Mouse (Mus musculus) erythroblast, embryonic 14.5 days (primary cell): ENCODE results near the gene Faf1. TPM values are rescaled to one million over a fixed set of nuclear protein-coding genes. Genes with fewer than 3 reads are reported as not detected.

ENCODE experiments used
- H3K27me3 ChIP-seq: 2 replicates; pipeline ENCODE4 v1.6.1; 2012; ENCODE audit warnings: inconsistent platforms; ENCODE audit not compliant: control insufficient read depth
- H3K36me3 ChIP-seq: 2 replicates; pipeline ENCODE4 v1.6.1; 2012; ENCODE audit warnings: mild to moderate bottlenecking, inconsistent platforms; ENCODE audit not compliant: control insufficient read depth
- H3K4me1 ChIP-seq: 2 replicates; pipeline ENCODE4 v1.6.1; 2012; ENCODE audit warnings: inconsistent platforms; ENCODE audit not compliant: control insufficient read depth
- H3K4me3 ChIP-seq: replicated peaks from 2 replicates; pipeline ENCODE3; 2012; ENCODE audit warnings: moderate library complexity, mild to moderate bottlenecking, inconsistent platforms
- H3K9me3 ChIP-seq: 2 replicates; pipeline ENCODE4 v1.6.1; 2012; ENCODE audit warnings: low read length, inconsistent platforms, mixed read lengths; ENCODE audit not compliant: control insufficient read depth
- GATA1 ChIP-seq: IDR thresholded peaks from 2 replicates; pipeline ENCODE4 v1.6.1; 2012; ENCODE audit warnings: low read length, inconsistent platforms, mixed read lengths
- TAL1 ChIP-seq: IDR thresholded peaks from 3 replicates; pipeline ENCODE4 v1.6.1; 2012; ENCODE audit warnings: low read length, inconsistent platforms, mixed read lengths
- polyA plus RNA-seq: library from polyadenylated mRNA; stranded (reverse); fragments of >175 nt; gene quantifications from 2 replicates; pipeline ENCODE4 v1.2.3, GENCODE M21; 2012

The Faf1 gene
- polyA plus RNA-seq, 1 experiment = 0.77 TPM

- Histone ChIP-seq H3K4me1 (peaks cover 7% of the 10 kb centered on the region), H3K9me3 (peaks cover 10% of the 10 kb centered on the region), H3K36me3 (peaks cover 6% of the 10 kb centered on the region), H3K27me3 (peaks cover 77% of the 10 kb centered on the region), H3K4me3 (no peak overlapping the region)
- no peak for TF ChIP-seq TAL1
- TF ChIP-seq GATA1 = no peak
These were observed 21.7 kb upstream of the Faf1 start for GRCm38 (mm10) chr4:109654701-109655100.

GRCm38 (mm10) chr4:109655738-109656137 lies 20.6 kb upstream of the Faf1 start:
- H3K4me1 ChIP-seq = peaks cover 7% of the 10 kb centered on the region
- peaks cover 15% of the 10 kb centered on the region for H3K36me3 ChIP-seq
- TF ChIP-seq GATA1 = no peak
- no peak for TF ChIP-seq TAL1
- peaks cover 87% of the 10 kb centered on the region for H3K27me3 ChIP-seq
- peaks cover 10% of the 10 kb centered on the region for H3K9me3 ChIP-seq
- H3K4me3 ChIP-seq = no peak overlapping the region

GRCm38 (mm10) chr4:109656301-109656700 lies 20.1 kb upstream of the Faf1 start:
- TF ChIP-seq TAL1 (no peak), GATA1 (no peak)
- Histone ChIP-seq H3K9me3 (peaks cover 13% of the 10 kb centered on the region), H3K4me1 (peaks cover 10% of the 10 kb centered on the region), H3K27me3 (peaks cover 93% of the 10 kb centered on the region), H3K36me3 (peaks cover 21% of the 10 kb centered on the region), H3K4me3 (no peak overlapping the region)

GRCm38 (mm10) chr4:109657021-109657850 lies 19.2 kb upstream of the Faf1 start:
- Histone ChIP-seq H3K36me3 (peaks cover 28% of the 10 kb centered on the region), H3K4me1 (peaks cover 10% of the 10 kb centered on the region), H3K27me3 (peaks cover 94% of the 10 kb centered on the region), H3K9me3 (peaks cover 14% of the 10 kb centered on the region), H3K4me3 (peak overlapping the region; percentile 26)
- no peak for TF ChIP-seq TAL1
- TF ChIP-seq GATA1 = no peak

GRCm38 (mm10) chr4:109657851-109658500 lies 18.4 kb upstream of the Faf1 start:
- no peak for TF ChIP-seq TAL1
- Histone ChIP-seq H3K4me3 (no peak overlapping the region), H3K36me3 (peaks cover 31% of the 10 kb centered on the region), H3K27me3 (peaks cover 99% of the 10 kb centered on the region), H3K4me1 (peaks cover 12% of the 10 kb centered on the region), H3K9me3 (peaks cover 14% of the 10 kb centered on the region)

GRCm38 (mm10) chr4:109658826-109659225 lies 17.6 kb upstream of the Faf1 start:
- H3K27me3 ChIP-seq = peaks cover 100% of the 10 kb centered on the region
- H3K4me3 ChIP-seq = no peak overlapping the region
- peaks cover 14% of the 10 kb centered on the region for H3K9me3 ChIP-seq
- TF ChIP-seq GATA1 (no peak), TAL1 (no peak)
- peaks cover 18% of the 10 kb centered on the region for H3K4me1 ChIP-seq
- H3K36me3 ChIP-seq = peaks cover 36% of the 10 kb centered on the region

- H3K9me3 ChIP-seq = peaks cover 14% of the 10 kb centered on the region
- peaks cover 100% of the 10 kb centered on the region for H3K27me3 ChIP-seq
- peaks cover 25% of the 10 kb centered on the region for H3K4me1 ChIP-seq
- peaks cover 43% of the 10 kb centered on the region for H3K36me3 ChIP-seq
- TF ChIP-seq GATA1 = no peak
- no peak for TF ChIP-seq TAL1
- no peak overlapping the region for H3K4me3 ChIP-seq
These were observed 16.8 kb upstream of the Faf1 start for GRCm38 (mm10) chr4:109659571-109659970.

GRCm38 (mm10) chr4:109660568-109660967 lies 15.8 kb upstream of the Faf1 start:
- Histone ChIP-seq H3K4me3 (no peak overlapping the region), H3K36me3 (peaks cover 43% of the 10 kb centered on the region), H3K4me1 (peaks cover 28% of the 10 kb centered on the region), H3K9me3 (peaks cover 14% of the 10 kb centered on the region), H3K27me3 (peaks cover 100% of the 10 kb centered on the region)
- no peak for TF ChIP-seq TAL1

GRCm38 (mm10) chr4:109661183-109661582 lies 15.2 kb upstream of the Faf1 start:
- no peak for TF ChIP-seq GATA1
- no peak for TF ChIP-seq TAL1
- H3K4me3 ChIP-seq = no peak overlapping the region
- peaks cover 43% of the 10 kb centered on the region for H3K36me3 ChIP-seq
- H3K27me3 ChIP-seq = peaks cover 94% of the 10 kb centered on the region
- H3K4me1 ChIP-seq = peaks cover 28% of the 10 kb centered on the region
- H3K9me3 ChIP-seq = peaks cover 14% of the 10 kb centered on the region
